19 mouse cellular contexts compared by ENCODE assay signal in genomic region chr11:114202486-114202885, GRCm38 (mm10).
"Had no signal": no experiment of that assay in that cellular context is flagged by ENCODE, and none has a peak within 500 bp of the region (broad histone marks: within the 10 kb centered on the region; RNA-seq: fewer than 3 reads in every experiment).

No protein-coding gene starts in this region.

- H3K4me2 ChIP-seq: kidney, embryonic 15.5 days; liver, embryonic 13.5 days; midbrain, embryonic 12.5 days; neural tube, embryonic 13.5 days; stomach, embryonic 15.5 days had no signal

- H3K27me3 ChIP-seq: kidney, embryonic 15.5 days; liver, embryonic 13.5 days; neural tube, embryonic 13.5 days; stomach, embryonic 15.5 days had no signal

- H3K9ac ChIP-seq: kidney, embryonic 15.5 days; liver, embryonic 13.5 days; midbrain, embryonic 12.5 days; neural tube, embryonic 13.5 days; stomach, embryonic 15.5 days had no signal

- DNase-seq: kidney, adult 11 months; kidney, adult 8-10 months; kidney, postnatal 14 days; kidney, postnatal 4 days; liver, embryonic 13.5 days; lung, adult 2 months; lung, postnatal 14 days; lung, postnatal 4 days; retina, postnatal 1 day; right cerebral cortex, postnatal 25 days; spleen, adult 18-20 months; thymus, adult 2 months; thymus, postnatal 25 days had no signal

- H3K4me3 ChIP-seq: kidney, embryonic 15.5 days; liver, embryonic 13.5 days; midbrain, embryonic 12.5 days; myocyte; neural tube, embryonic 13.5 days; stomach, embryonic 15.5 days had no signal

- ATAC-seq: midbrain, embryonic 16.5 days had no signal

- H3K36me3 ChIP-seq: kidney, embryonic 15.5 days; liver, embryonic 13.5 days; midbrain, embryonic 12.5 days; neural tube, embryonic 13.5 days; stomach, embryonic 15.5 days had no signal

- H3K9me3 ChIP-seq: kidney, embryonic 15.5 days; liver, embryonic 13.5 days; midbrain, embryonic 12.5 days; neural tube, embryonic 13.5 days; stomach, embryonic 15.5 days had no signal

- H3K27ac ChIP-seq: kidney, embryonic 15.5 days; liver, embryonic 13.5 days; midbrain, embryonic 12.5 days; stomach, embryonic 15.5 days had no signal
